Mouse (Mus musculus) kidney, postnatal 25 days (tissue): Measurements from ENCODE around the gene Mad1l1.

ENCODE experiments used
- DNase-seq, 2 experiments: peaks; one replicate each; pipeline ENCODE4 v3.0.0; 2021; ENCODE audit warnings: mixed read lengths in 2 of 2

The Mad1l1 gene

DNA sequence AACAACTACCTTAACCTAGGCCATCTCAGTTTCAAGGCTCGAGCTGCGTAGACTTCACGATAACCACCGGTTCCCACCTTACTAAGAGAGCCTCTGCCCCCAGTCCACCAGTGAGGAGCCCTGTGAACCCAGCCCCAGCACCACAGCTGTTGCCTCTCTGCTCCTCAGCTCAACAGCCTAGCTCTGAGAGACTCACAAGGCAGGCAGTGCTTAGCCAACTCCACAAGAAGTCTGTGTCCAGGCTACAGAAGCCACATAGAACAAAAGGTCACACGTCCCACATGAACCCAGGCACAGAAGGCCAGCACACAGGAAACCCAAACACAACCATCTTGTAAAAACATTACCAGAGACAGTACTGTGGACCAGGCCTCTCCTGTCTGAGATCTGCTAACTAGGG lies 62.7 kb downstream of the Mad1l1 start:
- DNase-seq: peak; percentile 34 to 59

DNA sequence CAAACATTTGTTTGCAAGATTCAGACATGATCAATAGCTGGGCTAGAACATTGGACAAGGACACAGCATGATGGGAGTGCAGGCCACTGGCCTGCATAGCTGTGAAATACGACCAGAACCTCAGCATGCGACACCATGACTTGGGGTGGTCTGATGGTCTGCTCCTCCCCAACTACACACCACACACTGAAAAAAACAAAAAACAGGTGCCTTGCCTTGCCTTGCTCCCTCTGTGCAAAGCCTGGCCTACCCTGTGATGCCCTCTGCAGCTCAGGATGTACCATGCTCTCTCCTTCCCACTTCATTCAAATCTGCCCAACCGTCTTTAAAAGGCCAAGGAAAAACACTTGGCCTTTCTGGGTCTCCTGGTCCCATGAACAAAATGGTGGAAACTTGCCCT lies 63.3 kb downstream of the Mad1l1 start:
- DNase-seq: no peak

DNA sequence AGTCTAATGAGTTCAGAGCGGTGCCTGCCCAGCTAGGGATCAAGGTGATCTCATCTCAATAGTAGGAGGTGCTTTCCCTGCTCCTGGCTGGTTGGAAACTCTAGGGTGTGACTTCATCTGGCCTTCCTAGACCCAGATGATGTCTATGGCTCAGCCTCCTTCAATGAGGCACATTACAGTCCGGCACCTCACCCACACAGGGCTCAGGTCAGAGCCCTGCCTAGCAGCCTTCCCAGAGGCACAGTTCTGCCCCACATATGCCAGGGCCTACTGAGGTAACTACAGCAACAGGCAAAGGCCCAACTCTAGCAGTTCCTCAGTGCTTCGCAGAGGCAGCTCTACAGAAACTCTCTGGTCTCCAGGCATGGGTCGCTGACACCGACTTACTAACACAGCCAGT lies 63.9 kb downstream of the Mad1l1 start:
- DNase-seq: no peak

DNA sequence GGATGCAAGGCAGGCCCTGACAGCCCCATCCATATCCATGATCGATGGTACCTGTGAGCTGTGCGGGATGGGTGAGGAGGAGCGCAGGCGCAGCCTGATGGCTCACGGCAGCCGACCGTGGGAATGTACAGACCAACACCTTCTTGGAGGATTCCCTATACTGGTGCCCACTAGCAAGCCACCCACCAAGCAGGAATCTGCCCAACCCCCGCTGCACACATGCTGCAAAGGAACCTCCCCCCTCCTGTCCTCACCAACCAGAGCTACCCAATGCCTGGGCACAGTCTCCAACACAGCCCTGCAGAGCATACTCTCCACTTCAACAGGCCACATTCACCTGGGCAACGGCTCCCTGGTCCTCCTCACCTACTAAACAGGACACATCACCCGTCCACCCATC lies 64.7 kb downstream of the Mad1l1 start:
- no peak for DNase-seq

DNA sequence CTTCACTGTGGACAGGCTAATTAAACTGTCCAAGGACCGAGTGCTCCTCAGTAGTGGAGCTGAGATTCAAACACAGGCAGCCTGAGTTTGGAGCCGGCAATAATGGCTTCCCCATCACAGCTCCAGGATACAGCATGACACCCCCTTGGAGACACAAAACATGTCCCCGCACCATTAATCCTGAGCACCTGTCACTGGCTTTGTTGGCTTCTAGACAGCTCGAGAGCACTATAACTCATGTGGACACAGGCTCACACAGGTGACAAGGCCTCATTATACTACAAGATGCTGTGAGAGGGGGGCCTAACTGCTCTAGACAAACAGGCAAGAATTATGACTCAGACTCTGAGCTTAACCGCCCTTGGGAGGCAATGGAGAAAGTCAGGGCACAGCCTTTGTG lies 66.1 kb downstream of the Mad1l1 start:
- no peak for DNase-seq

DNA sequence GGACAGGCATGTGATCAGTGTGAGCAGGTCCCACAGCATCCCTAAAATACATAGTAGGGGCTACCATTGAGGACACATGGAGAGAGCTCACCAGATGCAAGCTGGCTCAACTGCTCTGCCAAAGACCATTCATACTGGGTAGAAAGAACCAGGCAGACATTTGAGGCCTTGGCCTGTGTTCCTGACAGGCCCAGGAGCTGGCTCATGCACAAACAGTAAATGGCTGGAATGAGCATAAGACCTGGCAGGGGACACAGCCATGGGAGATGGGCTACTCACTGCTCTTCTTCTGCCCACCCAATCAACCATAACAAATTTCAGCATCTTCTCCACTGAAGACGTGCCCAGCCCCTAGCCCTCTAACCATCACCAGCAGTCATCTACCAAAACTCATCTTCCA lies 66.7 kb downstream of the Mad1l1 start:
- no peak for DNase-seq

DNA sequence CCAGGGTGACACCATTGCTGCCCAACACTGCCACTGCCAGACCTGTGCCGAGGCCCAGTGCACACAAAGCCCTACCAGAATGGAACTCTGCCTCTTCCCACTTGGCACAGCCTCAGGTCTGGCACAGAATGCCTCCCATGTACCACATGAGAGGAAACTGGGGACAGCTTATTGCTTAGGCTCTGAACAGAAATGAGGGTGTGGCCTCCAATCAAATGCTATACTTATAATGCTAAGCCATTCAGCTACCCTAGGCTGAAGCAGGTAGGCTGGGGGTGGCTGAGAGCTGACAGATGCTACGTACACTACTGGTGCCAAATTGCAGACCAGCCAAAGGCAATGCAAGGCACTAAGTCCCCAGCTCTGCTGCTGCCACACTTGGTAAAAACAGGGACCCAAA lies 69.4 kb downstream of the Mad1l1 start:
- no peak for DNase-seq

DNA sequence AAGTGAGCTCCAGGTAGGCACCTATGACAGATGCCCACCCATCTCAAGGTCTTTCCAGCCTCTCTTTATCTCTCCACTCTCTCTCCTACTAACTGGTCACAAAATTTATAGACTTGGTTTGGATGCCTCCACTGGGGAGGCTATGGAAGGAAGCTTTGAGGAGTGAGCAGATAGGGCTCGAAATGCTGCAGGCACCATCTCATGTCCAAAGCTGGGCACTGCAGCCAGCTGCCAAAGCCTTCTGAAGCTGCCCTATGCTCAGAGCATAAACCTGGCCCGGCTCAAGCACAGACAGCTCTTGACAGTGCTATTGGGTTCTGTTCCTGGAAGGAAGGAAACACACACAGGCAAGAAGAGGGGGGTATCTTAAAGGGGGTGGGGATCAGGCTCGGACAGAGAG lies 71.0 kb downstream of the Mad1l1 start:
- no peak for DNase-seq

DNA sequence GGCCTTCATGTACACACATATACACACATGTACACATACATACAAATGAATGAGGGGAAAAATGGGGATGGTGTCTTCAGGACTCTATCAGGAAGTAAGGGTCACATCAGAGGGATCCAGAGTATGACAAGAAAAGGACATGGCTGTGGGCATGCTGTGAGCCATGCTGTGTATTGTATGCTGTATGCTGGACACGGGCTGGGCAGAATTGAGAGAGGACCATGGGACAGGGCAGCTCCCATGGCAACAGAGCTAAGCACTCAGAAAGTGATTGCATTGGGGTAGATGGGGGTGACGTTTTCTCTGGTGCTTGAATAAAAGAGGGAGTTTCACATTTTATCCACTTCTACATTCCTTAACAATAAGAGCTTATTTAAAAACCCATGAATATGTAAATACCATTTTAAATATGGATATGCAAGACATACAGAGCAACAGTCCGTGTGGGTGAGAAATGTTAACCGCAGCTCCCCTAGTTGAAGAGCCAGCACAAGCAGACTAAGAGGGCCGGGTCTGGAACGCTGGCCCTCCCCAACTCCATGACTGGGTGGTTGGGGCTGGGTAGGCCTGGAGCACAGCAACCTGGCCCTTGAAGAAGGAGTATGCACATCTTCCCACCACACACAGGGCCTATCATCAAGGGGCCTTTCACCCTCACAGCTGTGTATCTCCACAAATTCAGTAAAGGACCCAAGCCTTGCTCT lies 71.8 kb downstream of the Mad1l1 start:
- no peak for DNase-seq

DNA sequence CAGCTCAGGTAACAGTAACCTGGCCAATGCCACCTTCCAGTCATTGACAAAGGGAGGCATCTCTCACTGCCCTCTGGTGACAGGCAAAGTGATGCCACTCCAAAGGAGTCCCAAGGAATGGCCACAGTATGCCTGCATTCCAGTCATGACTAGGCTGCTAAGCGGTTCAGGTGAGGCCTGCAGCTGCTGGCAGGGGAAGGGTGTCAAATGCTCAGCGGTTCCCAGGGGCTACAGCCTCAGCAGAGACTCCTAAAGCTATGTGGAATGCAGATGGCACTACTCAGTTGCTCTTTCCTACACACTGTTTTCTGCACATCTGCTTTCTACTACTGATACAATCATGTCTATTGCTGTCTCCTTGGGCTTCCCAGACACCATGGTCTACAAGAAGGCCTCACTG lies 73.3 kb downstream of the Mad1l1 start:
- no peak for DNase-seq

DNA sequence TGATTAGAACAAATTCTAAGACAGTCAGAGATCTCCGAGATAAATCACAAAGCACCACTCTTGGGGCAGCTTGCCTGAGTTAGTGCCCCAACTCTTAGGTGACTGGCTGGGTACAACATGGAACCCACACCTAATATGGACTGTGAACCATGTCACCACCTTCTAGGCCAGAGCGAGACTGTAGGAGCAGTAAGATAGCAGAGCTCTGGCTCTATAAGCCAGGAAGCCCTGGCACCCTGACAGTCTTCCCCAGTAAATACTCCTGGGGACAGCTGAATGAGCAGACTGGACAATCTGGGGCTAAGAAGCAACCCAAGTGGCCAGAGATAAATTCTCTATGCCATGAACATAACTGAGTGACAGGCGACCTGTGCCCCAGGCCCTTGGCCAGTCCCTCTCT lies 81.1 kb downstream of the Mad1l1 start:
- no peak for DNase-seq

DNA sequence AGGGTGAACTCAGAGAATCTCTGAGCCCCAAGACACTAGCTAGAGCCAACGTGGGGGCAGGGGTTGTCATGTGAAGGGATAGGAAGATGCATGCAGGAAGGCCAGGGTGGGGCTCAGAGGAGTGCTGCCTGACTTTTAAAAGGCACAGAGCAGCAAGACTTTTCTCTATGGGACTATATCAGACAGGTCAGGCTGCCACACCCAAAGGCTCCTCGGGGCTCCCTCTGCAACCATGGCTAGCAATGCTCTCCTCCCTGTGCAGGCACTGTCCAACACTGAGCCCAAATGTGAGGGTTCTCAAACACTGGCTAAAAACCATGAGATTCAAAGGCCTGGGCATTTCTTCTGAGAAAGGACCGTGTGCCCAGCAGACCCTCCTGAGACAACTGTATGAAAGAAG lies 82.5 kb downstream of the Mad1l1 start:
- no peak for DNase-seq

DNA sequence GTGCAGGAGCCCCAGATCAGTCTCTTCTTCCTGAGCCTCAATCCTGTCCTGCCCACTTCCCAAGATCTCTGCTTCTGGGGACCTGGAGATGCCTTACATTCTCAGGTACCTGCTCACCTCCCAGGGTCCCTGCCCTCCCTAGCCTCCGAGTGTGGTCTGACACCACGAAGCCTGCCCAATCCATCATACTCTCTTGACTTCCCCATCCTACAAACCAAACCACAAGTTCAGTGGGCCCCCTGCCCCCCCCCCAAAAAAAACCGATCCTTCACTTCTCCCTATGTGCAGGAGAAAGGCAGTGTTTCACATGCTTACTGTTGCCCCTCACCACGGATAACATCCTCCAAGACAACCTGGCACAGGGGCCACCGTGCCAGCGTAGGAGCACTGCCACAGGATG lies 90.5 kb downstream of the Mad1l1 start:
- no peak for DNase-seq

DNA sequence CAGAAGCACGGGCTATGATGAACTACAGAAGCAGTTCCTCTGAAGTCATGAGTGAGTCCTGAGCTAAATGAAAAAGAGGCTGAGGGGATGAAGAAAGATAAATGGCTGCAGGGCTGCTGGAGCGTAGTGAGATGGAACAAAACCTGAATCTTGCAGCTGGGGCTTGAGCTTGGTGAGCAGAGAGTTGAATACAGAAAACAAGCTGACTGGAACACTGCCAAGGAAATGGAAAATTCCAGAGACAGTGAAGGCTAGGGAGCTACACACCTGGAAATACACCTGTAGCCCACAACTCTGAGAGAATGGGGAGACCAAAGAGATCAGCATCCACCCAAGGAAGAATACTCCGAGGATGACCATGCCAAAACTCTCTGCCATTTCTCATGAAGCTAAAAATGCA lies 93.0 kb downstream of the Mad1l1 start:
- DNase-seq: peak in 1 of 2 experiments; percentile 55

DNA sequence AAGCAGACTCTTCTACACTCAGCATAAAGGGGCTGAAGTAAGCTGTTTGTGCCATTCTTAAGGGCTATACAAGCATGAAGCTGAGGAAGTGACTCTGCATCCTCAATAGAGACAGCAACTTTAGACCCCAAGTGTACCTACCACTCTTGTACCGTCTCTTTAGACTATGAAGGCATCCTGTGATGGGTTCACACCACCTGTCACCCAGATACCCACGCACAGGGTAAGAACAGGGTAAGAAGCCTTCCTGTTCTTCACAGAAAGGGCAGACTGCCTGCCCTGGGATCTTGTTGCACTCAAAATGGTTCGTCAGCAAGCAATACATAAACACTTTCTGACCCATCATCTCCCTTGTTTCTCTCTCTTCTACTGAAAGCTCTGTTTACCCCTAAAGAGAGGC lies 94.5 kb downstream of the Mad1l1 start:
- DNase-seq: no peak

DNA sequence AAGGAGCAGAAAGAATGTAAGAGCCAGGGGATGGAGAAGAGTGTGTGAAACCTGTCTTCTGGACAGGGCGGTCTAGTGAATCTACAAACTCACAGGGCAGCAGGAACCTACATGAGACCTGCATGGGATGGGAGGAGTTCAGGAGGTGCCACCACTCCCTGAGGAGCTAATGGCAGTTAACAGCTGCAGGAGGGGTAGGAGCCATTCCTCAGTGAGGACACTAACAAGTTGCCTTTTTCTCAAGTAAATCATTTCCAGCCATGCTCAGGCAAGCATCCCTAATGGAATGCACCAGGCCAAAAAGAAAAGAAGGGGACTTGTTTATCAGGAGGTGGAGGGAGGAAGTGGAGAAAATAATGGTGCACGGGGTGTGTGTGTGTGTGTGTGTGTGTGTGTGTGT lies 95.5 kb downstream of the Mad1l1 start:
- DNase-seq: peak; percentile 7 to 61

DNA sequence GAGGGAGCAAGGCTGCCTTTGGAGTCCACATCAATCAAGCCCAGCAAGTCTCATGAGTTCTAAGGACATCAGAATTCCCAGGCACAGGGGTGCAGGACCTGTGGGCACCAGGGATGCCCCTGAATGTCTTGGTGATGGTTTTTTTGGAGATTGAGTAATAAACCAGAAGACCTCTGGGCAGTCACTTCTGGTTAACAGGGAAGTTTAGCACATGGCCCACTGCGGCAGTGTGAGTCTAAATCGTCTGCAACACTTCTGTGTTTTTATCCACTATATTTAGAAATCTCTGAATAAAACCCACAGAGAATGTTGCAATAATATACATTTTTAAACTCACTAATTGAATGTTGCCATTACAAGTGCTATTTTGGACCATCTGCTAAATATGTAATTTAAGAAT lies 96.2 kb downstream of the Mad1l1 start:
- no peak for DNase-seq

DNA sequence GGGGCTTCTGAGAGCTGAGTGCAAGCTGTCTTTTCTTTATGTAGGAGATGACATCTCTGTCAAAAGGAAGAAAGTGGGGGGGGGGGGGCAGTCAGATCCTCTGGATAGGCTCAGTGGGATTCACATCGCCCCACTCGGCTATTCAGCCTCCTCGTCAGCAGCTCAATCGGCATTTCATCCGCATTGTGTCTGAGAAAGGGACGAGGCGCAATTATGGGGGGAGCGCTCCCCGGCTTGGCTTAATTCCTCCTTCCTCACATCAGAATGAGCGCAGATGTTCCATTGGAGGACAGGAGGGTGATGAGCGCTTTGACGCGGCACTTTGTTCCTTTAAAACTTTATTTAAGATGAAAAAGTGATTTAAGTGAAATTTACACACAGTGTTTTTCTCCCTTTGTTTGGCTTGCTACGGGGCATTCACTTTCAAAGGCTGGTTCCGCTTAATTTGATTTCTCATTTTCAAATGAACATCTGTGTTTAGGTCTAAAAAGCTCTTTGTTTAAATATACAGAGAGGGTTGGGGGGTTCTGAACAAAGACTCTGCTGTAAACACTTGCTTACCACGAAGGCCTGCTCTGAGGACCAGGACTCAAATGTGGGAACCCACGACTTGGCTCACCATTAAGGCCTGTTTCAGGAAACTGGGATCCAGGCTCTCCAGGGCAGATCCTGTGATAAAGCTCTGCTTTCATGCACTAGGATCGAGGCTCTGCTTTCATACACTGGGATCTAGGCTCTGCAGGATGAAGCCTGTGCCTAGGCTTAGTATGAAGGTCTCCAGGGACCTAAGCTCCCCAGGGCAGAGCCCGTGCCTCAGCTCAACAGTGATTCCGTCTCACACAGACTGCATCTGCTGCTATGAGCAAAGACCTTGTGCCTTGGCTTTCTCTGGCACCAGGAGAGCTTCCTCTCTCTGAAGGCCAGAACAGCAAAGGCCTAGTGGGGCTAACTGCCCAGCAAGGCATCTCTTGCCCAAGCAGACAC lies 98.0 kb downstream of the Mad1l1 start:
- DNase-seq: no peak

DNA sequence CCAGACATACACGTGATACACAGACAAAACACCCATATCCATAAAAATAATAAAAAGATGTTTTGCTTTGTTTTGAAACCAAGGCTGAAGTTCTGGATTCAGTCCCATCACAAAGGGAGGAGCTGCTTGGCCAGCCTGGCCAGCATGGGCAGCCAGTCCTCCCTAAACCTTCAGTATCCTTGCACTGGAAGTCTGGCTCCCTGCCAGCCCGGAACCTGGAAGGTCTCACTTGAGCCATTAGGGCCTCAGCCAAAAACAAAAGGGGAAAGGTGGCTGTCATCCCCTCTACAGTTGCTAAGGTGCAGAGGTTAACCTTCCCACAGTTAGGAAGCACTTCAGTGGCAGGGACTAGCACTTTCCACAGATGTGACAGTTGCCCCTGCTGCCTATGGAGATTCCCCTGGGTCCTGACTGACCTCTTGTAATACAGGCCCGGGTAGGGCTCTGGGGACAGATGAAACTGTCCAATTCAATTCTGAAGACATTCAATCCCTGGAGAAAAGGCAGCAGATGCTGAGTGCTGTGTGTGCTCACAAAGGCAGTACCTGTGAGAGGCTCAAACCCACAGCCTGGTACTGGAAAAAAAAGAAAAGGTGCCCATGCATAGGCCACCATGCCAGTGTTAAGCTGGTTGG lies 100.2 kb downstream of the Mad1l1 start:
- peak; percentile 66 to 74 for DNase-seq

DNA sequence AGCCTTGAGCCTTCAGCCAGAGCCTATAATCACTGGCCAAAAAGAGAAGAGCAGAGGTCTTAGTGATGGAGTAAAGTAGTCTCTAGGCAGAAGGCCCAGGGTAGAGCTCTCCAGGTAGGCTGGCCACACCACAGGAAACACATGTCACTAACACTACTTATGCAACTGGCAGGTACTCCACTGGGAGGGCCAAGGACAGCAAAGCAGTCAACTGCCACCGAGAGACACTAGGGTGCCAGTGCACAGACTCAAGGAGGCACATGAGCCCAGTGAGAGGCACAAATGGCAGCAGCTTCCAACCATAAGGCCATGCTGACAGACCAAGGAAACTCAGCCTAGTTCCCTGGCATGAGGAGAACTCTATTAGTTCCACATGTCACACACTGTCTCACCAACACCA lies 102.1 kb downstream of the Mad1l1 start:
- no peak for DNase-seq

DNA sequence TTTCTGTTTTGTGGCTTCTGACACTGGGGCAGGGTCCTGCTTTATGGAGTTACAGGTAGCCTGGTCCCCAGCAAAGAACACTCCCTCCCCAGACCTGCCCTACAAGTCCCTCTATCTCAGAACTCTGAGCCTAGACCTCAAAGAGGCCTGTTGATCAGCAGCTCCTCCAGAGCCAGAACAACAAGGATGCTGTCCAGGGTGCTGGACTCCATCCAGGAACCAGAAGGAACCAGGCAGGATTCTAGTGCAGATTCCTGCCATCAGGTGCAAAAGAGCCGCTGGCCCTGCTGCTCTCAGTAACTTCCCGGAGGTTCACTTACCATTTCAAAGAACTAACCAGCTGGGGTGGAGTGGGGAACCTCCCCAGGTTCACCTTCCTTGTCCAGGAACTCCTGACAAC lies 103.5 kb downstream of the Mad1l1 start:
- DNase-seq: peak; percentile 50 to 56

DNA sequence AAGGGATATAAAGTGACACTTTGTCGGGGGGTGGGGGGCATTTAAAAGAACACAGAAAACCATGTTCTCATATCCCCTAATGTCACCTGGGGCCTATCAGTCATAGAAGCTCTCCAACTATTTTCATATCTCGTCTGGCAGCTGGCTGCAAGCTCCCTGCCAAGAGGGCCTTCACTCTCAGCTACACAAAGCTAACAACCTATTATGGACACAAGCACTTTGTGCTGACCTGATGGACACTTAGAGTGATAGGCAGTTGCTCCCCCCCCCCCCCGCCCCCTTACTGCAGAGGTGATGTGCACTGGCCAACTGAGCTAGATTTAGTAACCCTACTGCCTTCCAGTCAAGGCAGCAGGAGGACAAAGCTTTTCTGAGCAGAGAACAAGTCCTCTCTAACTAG lies 104.3 kb downstream of the Mad1l1 start:
- no peak for DNase-seq

DNA sequence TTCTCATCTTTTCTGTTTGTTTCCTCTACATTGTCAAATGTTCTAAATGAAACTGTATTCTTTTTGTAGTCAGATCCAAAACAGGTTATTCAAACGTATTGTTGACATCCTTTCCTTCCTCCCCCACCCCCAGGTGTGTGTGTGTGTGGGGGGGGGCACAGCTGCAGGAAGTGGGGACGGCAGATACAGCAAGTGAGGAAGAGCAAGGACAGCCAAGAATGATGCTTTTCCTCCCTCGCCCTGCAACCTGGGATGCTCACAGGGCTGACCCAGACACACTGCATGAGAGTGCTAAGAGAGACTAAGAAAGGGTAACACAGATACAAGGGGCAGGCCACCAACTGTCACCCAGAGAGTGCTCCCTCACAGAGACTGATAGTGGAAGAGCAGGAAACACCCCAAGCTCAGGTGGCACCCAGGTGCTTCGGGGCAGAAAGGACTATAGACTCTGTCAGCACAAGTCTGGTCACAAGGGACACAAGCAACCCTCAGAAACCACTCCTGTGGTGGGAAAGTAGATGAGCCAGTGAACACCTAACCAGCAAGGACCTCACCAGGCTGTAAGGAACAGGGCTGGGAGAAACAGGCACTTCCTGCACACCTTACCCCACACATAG lies 105.8 kb downstream of the Mad1l1 start:
- DNase-seq: no peak
